Mouse (Mus musculus): ENCODE measurements around the gene Wdhd1. TPM values are rescaled to one million over a fixed set of nuclear protein-coding genes. Genes with fewer than 3 reads are reported as not detected.

Wdhd1 gene
- total and polyA plus RNA-seq, 3 experiments, result 51.6 to 91.5 TPM; not detected in 1

DNA sequence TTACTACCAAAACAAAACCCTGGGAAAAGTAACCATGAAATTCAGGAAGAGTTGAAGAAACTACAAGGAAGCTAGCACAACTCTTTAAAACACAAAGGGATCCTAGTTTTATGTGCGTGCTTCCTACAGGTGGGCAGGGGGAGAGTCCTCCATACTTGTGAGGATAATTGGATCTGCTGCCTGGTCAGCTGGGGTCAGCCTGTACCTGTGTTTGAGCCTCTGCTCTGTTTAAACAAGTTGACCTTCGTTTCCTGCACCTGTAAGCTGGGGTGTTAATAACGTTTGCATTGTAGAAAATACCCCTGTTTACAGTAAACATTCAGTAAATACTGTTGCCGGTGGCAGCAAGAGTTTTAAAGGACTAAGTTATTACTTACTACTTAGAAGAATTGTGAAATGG, 29.3 kb upstream of the Wdhd1 start:
- H3K79me2 ChIP-seq (ENCODE audit: control insufficient read depth, insufficient read depth, low read length, poor library complexity), result peaks cover 60% of the 10 kb centered on the region
- H3K4me3 ChIP-seq (ENCODE audit: control insufficient read depth in 1 of 2, insufficient read depth in 1 of 2, low read depth in 2 of 2, low read length in 2 of 2), result no peak overlapping the region
- no peak overlapping the region for H3K9ac ChIP-seq (ENCODE audit: control insufficient read depth, low read depth, low read length, poor library complexity, severe bottlenecking)
- no peaks in the 10 kb centered on the region for H3K27me3 ChIP-seq (ENCODE audit: control insufficient read depth in 1 of 2, insufficient read depth in 2 of 2, low read length in 2 of 2)
- no peak overlapping the region for H3K27ac ChIP-seq (ENCODE audit: control insufficient read depth, low read depth, low read length)
- DNase-seq (ENCODE audit: low read depth, low spot score), result no peak
- H3K36me3 ChIP-seq (ENCODE audit: control insufficient read depth in 1 of 2, insufficient read depth in 2 of 2, low read length in 2 of 2), result peaks cover 6 to 16% of the 10 kb centered on the region in 2 experiments
- no peak for TF ChIP-seq USF1 (IDR thresholded peaks at IDR 0.05; ENCODE audit: low read depth, low read length)
- TF ChIP-seq EP300 (IDR thresholded peaks at IDR 0.05; ENCODE audit: low read depth in 1 of 2, low read length in 2 of 2), result no peak
- no peak for TF ChIP-seq SMC3 (IDR thresholded peaks at IDR 0.05; ENCODE audit: low read depth, low read length)
- no peak for TF ChIP-seq POLR2A (IDR thresholded peaks at IDR 0.05; ENCODE audit: control insufficient read depth in 1 of 2, insufficient read depth in 1 of 2, low read depth in 1 of 2, low read length in 2 of 2, poor library complexity in 1 of 2)
- TF ChIP-seq ZMIZ1 (IDR thresholded peaks at IDR 0.05; ENCODE audit: low read depth, low read length), result no peak
- no peak for TF ChIP-seq ETS1 (IDR thresholded peaks at IDR 0.05; ENCODE audit: low read depth, low read length)
- no peak for TF ChIP-seq TAL1 (IDR thresholded peaks at IDR 0.05; ENCODE audit: low read length)
- TF ChIP-seq CTCF (IDR thresholded peaks at IDR 0.05 in 2 of 3, conservative IDR thresholded peaks at IDR 0.05 in 1 of 3; ENCODE audit: control insufficient read depth in 1 of 3, insufficient read depth in 1 of 3, low read depth in 2 of 3, low read length in 3 of 3, poor library complexity in 1 of 3, severe bottlenecking in 1 of 3), result no peak
- no peak for TF ChIP-seq SIN3A (IDR thresholded peaks at IDR 0.05; ENCODE audit: low read length)
- no peak for TF ChIP-seq MEF2A (IDR thresholded peaks at IDR 0.05; ENCODE audit: extremely low read depth, insufficient replicate concordance, low read depth, low read length, poor library complexity, severe bottlenecking)
- no peak for TF ChIP-seq USF2 (IDR thresholded peaks at IDR 0.05; ENCODE audit: borderline replicate concordance in 1 of 2, insufficient read depth in 1 of 2, low read depth in 1 of 2, low read length in 2 of 2)
- TF ChIP-seq BHLHE40 (IDR thresholded peaks at IDR 0.05; ENCODE audit: borderline replicate concordance, low read depth, low read length), result no peak
- no peak for TF ChIP-seq MAFK (IDR thresholded peaks at IDR 0.05; ENCODE audit: borderline replicate concordance, low read depth, low read length)
- TF ChIP-seq ZC3H11A (IDR thresholded peaks at IDR 0.05; ENCODE audit: low read depth, low read length), result no peak
- no peak for TF ChIP-seq ELF1 (IDR thresholded peaks at IDR 0.05; ENCODE audit: low read depth, low read length)
- no peak for TF ChIP-seq CHD1 (IDR thresholded peaks at IDR 0.05; ENCODE audit: low read depth, low read length)
- TF ChIP-seq POLR2AphosphoS2 (IDR thresholded peaks at IDR 0.05; ENCODE audit: low read length), result no peak
- TF ChIP-seq ZNF384 (IDR thresholded peaks at IDR 0.05; ENCODE audit: low read depth, low read length), result no peak
- no peak for TF ChIP-seq TCF12 (IDR thresholded peaks at IDR 0.05; ENCODE audit: low read depth, low read length)
- peaks cover 8% of the 10 kb centered on the region in 2 experiments; a peak in 3 of 4 replicates for H3K4me1 ChIP-seq (ENCODE audit: control insufficient read depth in 1 of 2, insufficient read depth in 2 of 2, low read length in 2 of 2)
- no peaks in the 10 kb centered on the region for H3K9me3 ChIP-seq (replicated peaks; ENCODE audit: insufficient read depth, low read length)

GRCm38 (mm10) chr14:47304814-47305405, 28.3 kb upstream of the Wdhd1 start:
- H3K36me3 ChIP-seq (ENCODE audit: control insufficient read depth in 1 of 2, insufficient read depth in 2 of 2, low read length in 2 of 2), result peaks cover 5 to 25% of the 10 kb centered on the region in 2 experiments; a peak in 3 of 4 replicates
- peak; percentile 66 for DNase-seq (ENCODE audit: low read depth, low spot score)
- no peak overlapping the region for H3K9ac ChIP-seq (ENCODE audit: control insufficient read depth, low read depth, low read length, poor library complexity, severe bottlenecking)

More at GRCm38 (mm10) chr14:47304814-47305405, 28.3 kb upstream of the Wdhd1 start:
- Histone ChIP-seq H3K79me2 (ENCODE audit: control insufficient read depth, insufficient read depth, low read length, poor library complexity) (peaks cover 67% of the 10 kb centered on the region), H3K4me1 (ENCODE audit: control insufficient read depth in 1 of 2, insufficient read depth in 2 of 2, low read length in 2 of 2) (peaks cover 8% of the 10 kb centered on the region in 2 experiments; a peak in 3 of 4 replicates), H3K27me3 (ENCODE audit: control insufficient read depth in 1 of 2, insufficient read depth in 2 of 2, low read length in 2 of 2) (no peaks in the 10 kb centered on the region), H3K27ac (ENCODE audit: control insufficient read depth, low read depth, low read length) (no peak overlapping the region), H3K4me3 (ENCODE audit: control insufficient read depth in 1 of 2, insufficient read depth in 1 of 2, low read depth in 2 of 2, low read length in 2 of 2) (no peak overlapping the region), H3K9me3 (replicated peaks; ENCODE audit: insufficient read depth, low read length) (no peaks in the 10 kb centered on the region)
- no peak for TF ChIP-seq MXI1 (IDR thresholded peaks at IDR 0.05; ENCODE audit: low read depth, low read length)
- TF ChIP-seq SIN3A (IDR thresholded peaks at IDR 0.05; ENCODE audit: low read length), result peak; percentile 31; the same call in 1 of the 2 replicates
- TF ChIP-seq RCOR1 (IDR thresholded peaks at IDR 0.05; ENCODE audit: low read depth, low read length), result peak; percentile 11; the same call in 1 of the 2 replicates
- TF ChIP-seq GATA1 (IDR thresholded peaks at IDR 0.05; ENCODE audit: low read depth, low read length), result 0 out of 2 replicates have a peak, but pooled peaks have one; percentile 19
